Comparison of ENCODE assay signal across 23 mouse cellular contexts in genomic region chr12:8901934-8902333, GRCm38 (mm10). TPM values are rescaled to one million over a fixed set of nuclear protein-coding genes. Genes with fewer than 3 reads are reported as not detected.
DNase-seq lines count a peak whose midpoint lies in the region; ATAC-seq and TF ChIP-seq lines count a peak whose summit lies in the region.
"Had no signal": no experiment of that assay in that cellular context is flagged by ENCODE, and none has a peak within 500 bp of the region (broad histone marks: within the 10 kb centered on the region; RNA-seq: fewer than 3 reads in every experiment).

No protein-coding gene starts in this region.

- WGBS in kidney, embryonic 15.5 days: 14% methylated on average over 2 of the region's 2 CpGs
- 26% methylated on average over 2 of the region's 2 CpGs for WGBS in embryonic facial prominence, embryonic 13.5 days
- 7% methylated on average over 2 of the region's 2 CpGs for WGBS in limb, embryonic 12.5 days

- ATAC-seq in kidney, embryonic 15.5 days (replicated peaks; ENCODE audit: low FRiP score): no peak
- no peak for ATAC-seq in embryonic facial prominence, embryonic 13.5 days (ENCODE audit: insufficient number of reproducible peaks, insufficient read depth, low FRiP score, low TSS enrichment, low read depth)
- ATAC-seq in limb, embryonic 12.5 days (ENCODE audit: insufficient number of reproducible peaks, insufficient read depth, low FRiP score, low TSS enrichment, low read depth): no peak
- ATAC-seq: forebrain, embryonic 16.5 days; hindbrain, postnatal 0 days had no signal

- H3K9me3 ChIP-seq in kidney, embryonic 15.5 days (replicated peaks): no peaks in the 10 kb centered on the region
- no peaks in the 10 kb centered on the region for H3K9me3 ChIP-seq in embryonic facial prominence, embryonic 13.5 days
- H3K9me3 ChIP-seq in limb, embryonic 12.5 days: no peaks in the 10 kb centered on the region
- H3K9me3 ChIP-seq: embryonic facial prominence, embryonic 15.5 days; heart, embryonic 13.5 days; hindbrain, embryonic 13.5 days had no signal

- no peaks in the 10 kb centered on the region for H3K36me3 ChIP-seq in kidney, embryonic 15.5 days
- no peaks in the 10 kb centered on the region for H3K36me3 ChIP-seq in embryonic facial prominence, embryonic 13.5 days
- H3K36me3 ChIP-seq in limb, embryonic 12.5 days: no peaks in the 10 kb centered on the region
- H3K36me3 ChIP-seq: embryonic facial prominence, embryonic 15.5 days; heart, embryonic 13.5 days; hindbrain, embryonic 13.5 days had no signal

- H3K4me3 ChIP-seq in gastrocnemius, adult 2 months: no peak overlapping the region
- H3K4me3 ChIP-seq in kidney, embryonic 15.5 days (replicated peaks): no peak overlapping the region
- H3K4me3 ChIP-seq in embryonic facial prominence, embryonic 13.5 days: no peak overlapping the region
- no peak overlapping the region for H3K4me3 ChIP-seq in limb, embryonic 12.5 days (replicated peaks)
- H3K4me3 ChIP-seq: embryonic facial prominence, embryonic 15.5 days; erythroblast, embryonic 14.5 days; heart, embryonic 13.5 days; hindbrain, embryonic 13.5 days had no signal

- intact Hi-C loops in gastrocnemius, adult 2 months (cut with DNase I): no loop called here
- intact Hi-C loops in gastrocnemius, postnatal 36 days (cut with DNase I): no loop called here

- peak overlapping the region; percentile 16; the same call in 1 of the 2 replicates for H3K27ac ChIP-seq in gastrocnemius, adult 2 months
- 0 out of 2 replicates have a peak overlapping the region, but pooled peaks have one; percentile 51 for H3K27ac ChIP-seq in kidney, embryonic 15.5 days
- H3K27ac ChIP-seq in embryonic facial prominence, embryonic 13.5 days: no peak overlapping the region
- peak overlapping the region; percentile 64; the same call in 1 of the 2 replicates for H3K27ac ChIP-seq in limb, embryonic 12.5 days
- H3K27ac ChIP-seq: hindbrain, embryonic 13.5 days; hindbrain, postnatal 0 days had no signal

- peaks cover 27% of the 10 kb centered on the region for H3K4me1 ChIP-seq in kidney, embryonic 15.5 days
- peaks cover 33% of the 10 kb centered on the region for H3K4me1 ChIP-seq in embryonic facial prominence, embryonic 13.5 days
- H3K4me1 ChIP-seq in limb, embryonic 12.5 days (replicated peaks): peaks cover 38% of the 10 kb centered on the region

- TF ChIP-seq CTCF in gastrocnemius, adult 2 months (IDR thresholded peaks at IDR 0.05): no peak

- H3K9ac ChIP-seq in kidney, embryonic 15.5 days: no peak overlapping the region
- 0 out of 2 replicates have a peak overlapping the region, but pooled peaks have one; percentile 27 for H3K9ac ChIP-seq in embryonic facial prominence, embryonic 13.5 days
- H3K9ac ChIP-seq in limb, embryonic 12.5 days (replicated peaks): no peak overlapping the region
- H3K9ac ChIP-seq: embryonic facial prominence, embryonic 15.5 days; heart, embryonic 13.5 days; hindbrain, embryonic 13.5 days had no signal

- H3K4me2 ChIP-seq in kidney, embryonic 15.5 days: no peak overlapping the region
- H3K4me2 ChIP-seq in embryonic facial prominence, embryonic 13.5 days: no peak overlapping the region
- H3K4me2 ChIP-seq in limb, embryonic 12.5 days: no peak overlapping the region
- H3K4me2 ChIP-seq: embryonic facial prominence, embryonic 15.5 days; heart, embryonic 13.5 days; hindbrain, embryonic 13.5 days had no signal

- no peak for DNase-seq in gastrocnemius, adult 2 months
- no peak for DNase-seq in gastrocnemius, postnatal 36 days
- DNase-seq in kidney, adult 18-20 months: no peak
- DNase-seq in layer of hippocampus, postnatal 10 days (ENCODE audit: low spot score in 2 of 2): no peak
- DNase-seq: adrenal gland, adult 2 months; adrenal gland, postnatal 25 days; cerebellum, adult 18-20 months; cerebellum, adult 9-11 months; cerebellum, postnatal 36 days; gastrocnemius, postnatal 25 days; heart, adult 18-20 months; heart, postnatal 36 days; kidney, adult 11 months had no signal

- no peaks in the 10 kb centered on the region for H3K27me3 ChIP-seq in kidney, embryonic 15.5 days
- no peaks in the 10 kb centered on the region for H3K27me3 ChIP-seq in embryonic facial prominence, embryonic 13.5 days
- H3K27me3 ChIP-seq in limb, embryonic 12.5 days: no peaks in the 10 kb centered on the region
- H3K27me3 ChIP-seq: embryonic facial prominence, embryonic 15.5 days; heart, embryonic 13.5 days; hindbrain, embryonic 13.5 days had no signal

RNA-seq across cellular contexts. Expression of gene Laptm4a, which starts 19.5 kb away (rescaled TPM):
- total RNA-seq in gastrocnemius, adult 2 months (2021): 100 to 1,000 TPM; 195 to 263 TPM
- total RNA-seq in gastrocnemius, postnatal 36 days (2021): 100 to 1,000 TPM; 214 to 221 TPM
- polyA plus RNA-seq in kidney, embryonic 15.5 days (2015; fragmentation: Nextera tagmentation; extraction: Ambion mirVana): 338 and 401 TPM in 2 replicates
- 384 and 457 TPM in 2 replicates for polyA plus RNA-seq in embryonic facial prominence, embryonic 13.5 days (2015; fragmentation: Nextera tagmentation; extraction: Ambion mirVana)
- polyA plus RNA-seq in limb, embryonic 12.5 days (2016; fragmentation: Nextera tagmentation; extraction: Ambion mirVana): 278 and 287 TPM in 2 replicates
- 100 to 1,000 TPM; 205 to 226 TPM for total RNA-seq in layer of hippocampus, postnatal 10 days (2021)

RNA-seq across cellular contexts. Expression of gene Matn3, which starts 45.8 kb away (rescaled TPM):
- total RNA-seq in gastrocnemius, adult 2 months (2021): under 1 TPM in 1 of 2 experiments, not detected in 1; 0.36 TPM
- under 1 TPM; 0.12 to 0.59 TPM for total RNA-seq in gastrocnemius, postnatal 36 days (2021)
- 0.27 and 0.60 TPM in 2 replicates for polyA plus RNA-seq in kidney, embryonic 15.5 days (2015; fragmentation: Nextera tagmentation; extraction: Ambion mirVana)
- 7.8 and 11.7 TPM in 2 replicates for polyA plus RNA-seq in embryonic facial prominence, embryonic 13.5 days (2015; fragmentation: Nextera tagmentation; extraction: Ambion mirVana)
- polyA plus RNA-seq in limb, embryonic 12.5 days (2016; fragmentation: Nextera tagmentation; extraction: Ambion mirVana): 5.4 and 7.5 TPM in 2 replicates
- total RNA-seq in layer of hippocampus, postnatal 10 days (2021): under 1 TPM in 1 of 2 experiments, not detected in 1; 0.11 TPM
- total RNA-seq: adrenal gland, adult 2 months; adrenal gland, postnatal 25 days; gastrocnemius, adult 18-20 months; heart, adult 18-20 months; heart, postnatal 36 days had no signal
- polyA plus RNA-seq: adrenal gland, adult 2 months; erythroblast, embryonic 14.5 days had no signal
